Mouse (Mus musculus) c-Kit-positive CD71-positive TER-119-negative erythroid progenitor cells, embryonic 14.5 days (primary cell): ENCODE measurements around the gene Dusp6.

Source experiments
- DNase-seq: peaks from one replicate; pipeline ENCODE4 v3.0.0-alpha.2; 2013; ENCODE audit warnings: low read depth

Gene Dusp6

DNA sequence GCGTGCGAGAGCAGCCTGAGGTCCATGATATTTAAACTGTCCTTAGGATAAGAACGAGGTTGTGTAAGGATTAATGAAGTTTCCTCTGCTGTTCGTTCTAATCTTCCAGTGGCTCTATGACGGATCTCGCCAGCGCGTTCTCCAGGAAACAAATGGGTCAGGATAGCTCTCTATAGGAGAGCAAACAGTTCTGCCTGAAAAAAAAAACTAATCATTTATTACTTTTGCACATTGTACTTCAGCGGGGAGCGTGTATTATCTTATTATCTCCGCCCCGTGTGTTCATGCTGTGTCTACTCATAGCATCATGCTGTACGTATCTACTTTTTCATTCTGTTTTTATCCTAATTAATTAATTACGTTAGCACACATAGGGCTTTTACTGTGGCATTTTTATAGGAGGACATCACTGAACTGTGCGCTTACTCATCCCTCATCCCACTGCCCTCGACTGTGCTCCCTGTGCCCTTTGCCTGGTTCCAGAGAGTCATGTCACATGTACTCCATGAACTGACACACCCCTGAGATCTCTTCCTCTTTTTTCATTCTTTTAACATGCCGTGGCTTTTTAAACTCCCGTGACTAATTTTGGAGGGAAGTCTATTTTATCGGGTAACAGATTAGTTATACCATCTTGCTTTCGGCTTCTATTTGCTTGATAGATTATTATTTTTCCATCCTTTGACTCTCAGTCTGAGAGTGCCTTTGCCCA, 16.1 kb upstream of the Dusp6 start:
- no peak for DNase-seq

GRCm38 (mm10) chr10:99250874-99251281, 12.2 kb upstream of the Dusp6 start:
- DNase-seq = no peak

DNA sequence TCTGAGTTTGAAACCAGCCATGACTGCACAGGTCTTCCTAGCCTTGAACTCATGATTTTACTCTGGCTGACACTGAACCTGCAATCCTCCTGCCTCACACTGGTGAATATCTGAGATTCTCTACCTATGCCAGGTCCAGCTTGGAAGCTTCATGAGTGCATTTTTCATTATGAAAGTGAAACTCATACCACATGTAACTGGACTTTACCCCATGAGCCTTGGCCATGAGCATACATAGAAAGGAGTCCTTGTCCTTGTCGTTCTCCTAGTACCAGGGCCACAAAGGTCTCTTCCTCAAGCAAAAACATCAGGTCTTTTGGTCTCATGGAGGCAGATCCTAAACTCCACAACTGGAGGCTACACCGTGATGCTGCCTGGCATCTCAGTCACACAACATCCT, 9.6 kb upstream of the Dusp6 start:
- DNase-seq = no peak

DNA sequence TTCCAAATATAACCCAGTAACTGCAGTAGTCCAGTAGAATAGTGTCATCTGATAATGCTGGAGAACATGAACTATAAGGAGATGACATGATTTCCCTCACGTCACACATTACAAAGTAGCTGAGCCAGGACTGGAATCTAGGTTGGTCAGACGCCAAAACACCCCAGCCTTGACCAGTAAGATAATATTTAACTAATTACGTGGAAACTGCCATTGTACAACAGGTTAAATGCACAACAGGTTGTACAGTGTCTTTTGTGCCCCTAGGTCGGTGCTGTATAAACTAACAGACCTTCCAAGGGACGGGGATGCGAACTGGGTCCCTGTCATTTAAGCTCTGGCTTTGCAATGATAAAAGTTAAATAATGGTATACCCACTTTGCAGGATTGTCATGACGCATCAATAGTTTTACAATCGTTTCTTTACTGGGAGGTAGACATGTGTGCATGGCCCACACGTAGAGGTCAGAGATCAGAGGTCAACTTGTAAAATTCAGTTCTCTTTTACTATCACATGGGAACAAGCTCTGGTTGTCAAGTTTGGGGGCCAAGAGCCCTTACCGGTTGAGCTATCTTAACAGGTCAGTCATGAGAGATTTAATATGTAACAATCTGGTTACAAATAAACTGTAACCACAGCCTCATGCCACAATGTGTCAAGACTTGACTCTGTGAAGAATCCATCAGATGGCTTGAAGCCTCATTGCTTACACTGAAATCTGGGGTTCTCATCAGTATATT, 7.0 kb upstream of the Dusp6 start:
- DNase-seq = no peak

DNA sequence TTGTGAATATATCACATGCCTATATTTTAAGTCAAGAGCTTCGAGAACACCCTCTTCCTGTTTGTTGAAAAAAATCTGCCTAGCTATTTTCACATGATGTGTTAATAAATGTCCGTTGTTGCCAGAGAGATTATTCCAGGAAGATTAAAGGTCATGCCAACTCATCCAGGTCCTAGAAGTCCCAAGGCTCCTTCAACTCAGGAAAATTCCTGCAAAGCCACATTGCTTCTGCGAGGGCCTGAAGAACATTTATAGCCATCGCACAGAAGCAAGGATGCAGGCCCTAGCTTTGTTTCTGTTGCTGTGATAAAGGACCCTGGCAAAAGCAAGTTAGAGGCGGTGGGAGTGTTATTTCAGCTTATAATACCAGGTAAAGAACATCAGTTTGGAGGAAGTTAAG, 5.5 kb upstream of the Dusp6 start:
- no peak for DNase-seq

DNA sequence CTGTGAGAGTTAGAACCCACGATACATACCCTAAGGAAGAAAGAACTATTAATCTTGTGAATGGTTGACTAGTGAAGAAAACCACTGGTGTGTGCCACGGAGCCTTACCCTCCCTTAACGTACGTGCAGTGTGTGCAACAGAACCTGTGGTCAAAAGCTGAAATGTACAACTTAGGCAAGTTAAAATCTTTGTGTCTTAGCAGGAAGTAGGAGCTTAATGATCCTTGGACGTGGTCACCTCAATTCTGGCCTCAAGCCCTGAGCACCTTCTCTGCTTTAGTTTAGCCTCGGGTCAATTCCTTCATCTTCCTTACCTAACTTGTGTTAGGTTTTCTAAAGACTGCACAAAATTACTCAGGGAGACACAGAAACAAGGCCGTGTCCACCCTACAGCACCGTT, 3.2 kb upstream of the Dusp6 start:
- no peak for DNase-seq

- no peak for DNase-seq
Measured at GRCm38 (mm10) chr10:99261151-99261635, 1.8 kb upstream of the Dusp6 start.

- DNase-seq = peak; percentile 32
Measured at GRCm38 (mm10) chr10:99261636-99262318, 1.3 kb upstream of the Dusp6 start.

DNA sequence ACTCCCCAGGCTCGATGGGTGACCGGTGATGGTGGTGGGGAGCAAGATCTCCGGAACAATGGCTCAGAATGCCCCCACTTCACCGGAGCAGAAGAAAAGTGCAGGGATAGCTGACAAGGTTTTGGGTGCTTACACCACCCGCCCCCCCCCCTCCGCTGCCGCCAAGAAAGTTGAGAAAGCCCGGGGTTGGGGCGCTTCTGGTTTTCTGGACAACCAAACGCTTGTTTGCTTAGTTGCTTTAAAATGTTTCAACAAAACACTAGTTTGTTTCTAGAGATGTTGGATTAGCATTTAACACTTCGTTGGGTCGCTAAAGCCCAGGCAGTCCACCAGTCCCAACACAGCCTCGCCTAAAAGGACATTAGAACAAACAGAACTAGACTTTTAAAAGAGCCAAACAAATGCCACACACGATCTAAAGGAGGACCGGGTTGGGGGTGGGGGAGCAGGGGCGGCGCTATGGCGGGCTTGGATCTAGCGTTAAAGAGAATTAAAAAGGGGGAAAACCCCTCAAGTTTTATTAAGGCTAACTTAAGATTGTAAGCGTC, 638 bp upstream of the Dusp6 start:
- DNase-seq = no peak

DNA sequence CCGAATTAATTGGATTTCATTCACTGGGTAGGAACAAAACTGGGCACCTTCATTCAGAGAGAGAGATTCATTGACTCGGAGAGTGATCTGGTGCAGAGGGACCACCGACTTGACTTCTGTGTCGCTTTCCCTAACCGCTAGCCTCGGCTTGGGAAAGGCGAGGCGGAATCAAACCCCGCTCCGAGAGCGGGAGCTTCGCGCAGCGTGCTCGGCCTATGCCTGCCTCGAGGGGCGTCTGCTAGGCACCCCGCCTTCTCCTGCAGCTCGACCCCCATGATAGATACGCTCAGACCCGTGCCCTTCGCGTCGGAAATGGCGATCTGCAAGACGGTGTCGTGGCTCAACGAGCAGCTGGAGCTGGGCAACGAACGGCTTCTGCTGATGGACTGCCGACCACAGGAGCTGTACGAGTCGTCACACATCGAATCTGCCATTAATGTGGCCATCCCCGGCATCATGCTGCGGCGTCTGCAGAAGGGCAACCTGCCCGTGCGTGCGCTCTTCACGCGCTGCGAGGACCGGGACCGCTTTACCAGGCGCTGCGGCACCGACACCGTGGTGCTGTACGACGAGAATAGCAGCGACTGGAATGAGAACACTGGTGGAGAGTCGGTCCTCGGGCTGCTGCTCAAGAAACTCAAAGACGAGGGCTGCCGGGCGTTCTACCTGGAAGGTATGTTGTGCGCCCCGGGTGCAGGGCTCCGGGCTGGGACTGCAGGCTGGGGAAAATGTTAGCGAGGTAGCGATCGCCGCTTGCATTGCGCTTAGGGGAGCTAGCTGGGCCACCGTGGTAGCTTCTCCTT, 589 bp downstream of the Dusp6 start:
- no peak for DNase-seq

- DNase-seq = no peak
Measured at GRCm38 (mm10) chr10:99264301-99265010, 1.4 kb downstream of the Dusp6 start.

GRCm38 (mm10) chr10:99265011-99265694, 2.1 kb downstream of the Dusp6 start:
- DNase-seq = no peak

DNA sequence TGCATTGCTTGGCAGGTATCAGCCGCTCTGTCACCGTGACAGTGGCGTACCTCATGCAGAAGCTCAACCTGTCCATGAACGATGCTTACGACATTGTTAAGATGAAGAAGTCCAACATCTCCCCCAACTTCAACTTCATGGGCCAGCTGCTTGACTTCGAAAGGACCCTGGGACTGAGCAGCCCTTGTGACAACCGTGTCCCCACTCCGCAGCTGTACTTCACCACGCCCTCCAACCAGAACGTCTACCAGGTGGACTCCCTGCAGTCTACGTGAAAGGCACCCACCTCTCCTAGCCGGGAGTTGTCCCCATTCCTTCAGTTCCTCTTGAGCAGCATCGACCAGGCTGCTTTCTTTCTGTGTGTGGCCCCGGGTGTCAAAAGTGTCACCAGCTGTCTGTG, 3.0 kb downstream of the Dusp6 start:
- DNase-seq = no peak

DNA sequence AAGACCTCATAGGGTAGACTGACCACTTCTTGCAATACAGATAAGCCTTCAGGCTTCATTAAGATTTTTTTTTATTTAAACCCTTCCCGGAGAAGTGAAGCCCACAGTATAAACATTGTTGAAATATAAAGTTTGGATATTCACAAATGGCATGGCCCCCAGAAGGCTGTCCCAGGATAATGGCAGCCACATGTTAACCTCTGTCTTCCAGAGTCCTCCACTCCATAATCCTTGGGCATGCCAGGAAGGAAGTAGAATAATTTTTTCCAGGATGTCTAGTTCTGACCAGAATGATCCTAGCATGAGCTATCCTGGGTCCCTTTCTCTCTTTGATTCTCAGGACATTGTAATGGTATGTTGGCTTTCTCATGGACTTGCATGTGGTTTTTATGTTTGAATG, 4.6 kb downstream of the Dusp6 start:
- no peak for DNase-seq

GRCm38 (mm10) chr10:99268421-99269300, 5.6 kb downstream of the Dusp6 start:
- no peak for DNase-seq

DNA sequence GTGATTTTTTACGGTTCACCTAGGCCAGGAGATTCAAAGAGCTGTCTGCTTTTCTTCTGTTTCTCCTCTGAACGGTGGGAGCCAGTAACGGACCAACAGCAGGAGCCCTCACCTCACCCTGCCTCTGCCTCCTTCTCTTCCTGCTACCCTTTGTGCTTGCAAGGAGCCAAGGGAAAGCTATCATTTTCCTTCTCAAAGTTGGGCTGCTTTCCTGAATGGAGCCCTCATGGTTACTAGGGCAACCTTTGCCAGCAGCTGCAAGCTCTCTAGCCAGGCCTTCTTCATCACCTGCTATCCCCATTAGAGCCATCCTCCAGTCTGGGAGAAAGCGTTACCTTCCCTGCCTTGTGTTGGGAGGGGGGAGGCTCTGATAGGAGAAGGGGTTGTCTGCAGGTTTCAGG, 6.3 kb downstream of the Dusp6 start:
- no peak for DNase-seq

DNA sequence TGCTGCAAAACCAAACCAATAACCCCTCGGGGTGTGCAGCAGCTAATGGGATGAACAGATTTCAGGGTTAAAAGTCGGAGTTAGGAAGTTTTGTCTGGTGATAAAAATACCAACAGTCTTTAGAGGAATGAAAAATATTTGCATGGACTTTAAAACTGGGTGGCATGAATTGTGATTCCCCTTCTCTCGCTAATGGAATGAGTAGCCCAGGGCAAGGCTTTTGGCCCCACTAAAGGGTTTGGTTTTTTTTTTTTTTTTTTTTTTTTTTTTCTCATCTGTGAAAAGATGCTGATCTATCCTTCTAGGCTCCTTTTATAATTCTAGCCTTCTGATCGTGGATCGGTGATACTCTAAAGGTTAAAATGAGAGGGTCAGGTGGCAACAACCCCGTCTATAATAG, 6.7 kb downstream of the Dusp6 start:
- DNase-seq = no peak

DNA sequence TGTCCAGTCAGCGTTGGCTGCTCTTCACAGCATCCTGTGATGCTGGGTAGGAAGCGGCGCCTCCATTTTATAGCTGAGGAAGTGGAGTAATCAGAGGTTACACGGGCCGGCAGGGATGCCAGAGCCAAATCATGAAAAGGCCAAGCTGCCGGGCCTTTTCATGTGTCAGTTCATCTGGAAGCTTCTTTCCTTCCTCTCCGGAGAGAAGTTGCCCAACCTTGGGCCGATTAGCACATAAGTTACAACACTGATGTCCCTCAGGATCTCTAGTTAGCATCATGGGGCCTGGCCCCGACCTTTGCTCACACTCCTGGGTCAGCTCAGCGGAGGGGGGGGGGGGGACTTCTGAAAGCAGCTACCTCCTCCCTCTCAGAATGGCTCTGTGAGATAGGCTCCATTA, 7.4 kb downstream of the Dusp6 start:
- DNase-seq = no peak

DNA sequence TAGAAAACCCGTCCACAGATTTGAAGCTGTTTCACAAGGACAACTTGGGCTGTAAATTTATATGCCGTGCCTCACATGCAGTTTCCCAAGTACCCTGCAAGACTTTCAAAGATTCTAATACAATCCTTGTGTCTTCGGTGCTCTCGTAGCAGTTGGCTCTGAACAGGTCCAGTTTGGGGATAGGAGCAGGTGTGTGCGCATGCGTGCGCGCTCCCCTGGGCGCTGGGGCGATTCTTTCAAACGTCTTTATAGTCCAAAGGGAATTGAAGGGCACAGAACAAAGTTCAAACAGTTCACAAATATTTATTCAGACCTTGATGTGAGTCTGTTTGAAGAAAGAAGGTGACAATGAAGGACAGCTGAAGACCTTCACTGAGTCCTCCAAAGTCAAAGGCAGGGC, 8.0 kb downstream of the Dusp6 start:
- DNase-seq = no peak

GRCm38 (mm10) chr10:99273006-99273405, 10.0 kb downstream of the Dusp6 start:
- DNase-seq = no peak
